8 mouse cellular contexts compared by ENCODE assay signal in genomic region chr7:44815721-44816469, GRCm38 (mm10). TPM values are rescaled to one million over a fixed set of nuclear protein-coding genes. Genes with fewer than 3 reads are reported as not detected.
DNase-seq lines count a peak whose midpoint lies in the region; ATAC-seq lines count a peak whose summit lies in the region.

Nup62 (plus strand) TSS chr7:44816088.
Il4i1 (plus strand) TSS chr7:44816387.

- H3K4me3 ChIP-seq in hindbrain, embryonic 14.5 days (replicated peaks; ENCODE audit: low read length) = peak within 1 kb of the TSS; percentile 83

- WGBS in hindbrain, embryonic 14.5 days = under 1% methylated on average over 53 of the region's 62 CpGs

- H3K4me1 ChIP-seq in hindbrain, embryonic 14.5 days (replicated peaks; ENCODE audit: control insufficient read depth, insufficient read depth, low read length) = peaks cover 36% of the 10 kb centered on the region

- peak; percentile 100 for DNase-seq in R1 (ENCODE audit: low read depth, low spot score)
- DNase-seq in cerebellum, postnatal 25 days = peak; percentile 98 to 99
- DNase-seq in frontal cortex, postnatal 25 days (ENCODE audit: low spot score in 2 of 2) = peak; percentile 97 to 98
- DNase-seq in hindbrain, embryonic 14.5 days (ENCODE audit: low spot score) = peak; percentile 99
- DNase-seq in layer of hippocampus, postnatal 36 days = peak; percentile 98
- DNase-seq in lung, postnatal 36 days = peak; percentile 99
- peak; percentile 99 for DNase-seq in retina, postnatal 1 day
- peak; percentile 94 to 97 for DNase-seq in urinary bladder, adult 18-20 months (ENCODE audit: low spot score in 2 of 2)

- peak; percentile 93 for ATAC-seq in hindbrain, embryonic 14.5 days (ENCODE audit: low FRiP score)

- peak within 1 kb of the TSS; percentile 90 for H3K27ac ChIP-seq in hindbrain, embryonic 14.5 days

- H3K9me3 ChIP-seq in hindbrain, embryonic 14.5 days (ENCODE audit: control insufficient read depth, low read length) = no peaks in the 10 kb centered on the region

- no peaks in the 10 kb centered on the region for H3K27me3 ChIP-seq in hindbrain, embryonic 14.5 days (ENCODE audit: control insufficient read depth, insufficient read depth, low read length)

- H3K9ac ChIP-seq in hindbrain, embryonic 14.5 days = peak within 1 kb of the TSS; percentile 80

- no peaks in the 10 kb centered on the region for H3K36me3 ChIP-seq in hindbrain, embryonic 14.5 days (replicated peaks; ENCODE audit: control insufficient read depth, insufficient read depth)

- H3K4me2 ChIP-seq in hindbrain, embryonic 14.5 days (replicated peaks) = peak within 1 kb of the TSS; percentile 67

RNA-seq across cellular contexts. Expression of gene Nup62, which starts in this region (rescaled TPM):
- polyA plus RNA-seq in hindbrain, embryonic 14.5 days (2014; fragmentation: Nextera tagmentation; extraction: Ambion mirVana) = 25.4 and 30.0 TPM in 2 replicates
- 10 to 100 TPM; 29.7 to 30.6 TPM for total RNA-seq in layer of hippocampus, postnatal 36 days (2021)

RNA-seq across cellular contexts. Expression of gene Il4i1, which starts in this region (rescaled TPM):
- polyA plus RNA-seq in hindbrain, embryonic 14.5 days (2014; fragmentation: Nextera tagmentation; extraction: Ambion mirVana) = 1.3 TPM in 2 replicates
- 1 to 10 TPM; 1.1 to 2.5 TPM for total RNA-seq in layer of hippocampus, postnatal 36 days (2021)

Comparison
In these comparisons a context has a peak if more than half of its experiments do, and no peak if none do; other contexts are left out.
1. Peak in every context shown above with its lines: DNase-seq, ATAC-seq, H3K4me3 ChIP-seq and H3K27ac ChIP-seq.